Mouse (Mus musculus) cerebellum, adult 9-11 months (tissue): ENCODE results near the gene Cd28.
"Not testable (repeated sequence)": the region's sequence is repeated elsewhere in the genome, so short reads cannot be mapped to it uniquely, and the experiment has no call there.

Experiments
- DNase-seq: peaks from one replicate; pipeline ENCODE4 v3.0.0; 2022

Cd28 gene

DNA sequence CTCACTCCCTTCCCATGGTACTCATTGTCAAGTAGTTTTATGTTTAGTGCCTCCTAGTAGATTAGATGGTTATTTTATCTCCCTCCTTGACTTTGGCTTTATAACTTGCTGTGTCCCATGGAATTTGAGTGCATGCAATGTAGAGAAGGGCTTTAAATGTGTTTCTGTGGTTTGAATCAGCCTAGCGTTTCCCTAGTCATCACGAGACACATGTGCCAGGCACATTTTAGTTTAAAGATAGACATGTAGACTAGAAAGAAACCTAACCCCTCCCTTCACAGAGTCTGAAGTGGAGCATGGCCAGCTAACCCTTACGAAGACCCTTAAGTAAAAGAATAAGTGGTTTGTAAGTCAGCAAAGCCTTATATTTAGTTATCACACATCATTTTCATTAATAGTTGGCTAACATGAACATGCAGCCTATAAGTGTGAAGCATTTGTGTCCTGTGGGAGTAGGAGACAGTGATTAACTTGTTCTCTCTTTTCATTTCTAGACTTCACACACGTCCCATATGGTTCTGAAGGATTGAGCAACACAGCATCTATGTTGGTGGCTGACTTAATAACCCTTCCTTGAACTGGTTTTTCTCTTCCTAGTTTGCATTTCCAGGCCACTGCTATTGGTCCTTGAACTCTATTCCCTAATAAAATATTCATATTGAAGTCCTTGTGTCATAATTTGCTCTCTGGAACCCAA, 86.7 kb downstream of the Cd28 start:
- DNase-seq: no peak

DNA sequence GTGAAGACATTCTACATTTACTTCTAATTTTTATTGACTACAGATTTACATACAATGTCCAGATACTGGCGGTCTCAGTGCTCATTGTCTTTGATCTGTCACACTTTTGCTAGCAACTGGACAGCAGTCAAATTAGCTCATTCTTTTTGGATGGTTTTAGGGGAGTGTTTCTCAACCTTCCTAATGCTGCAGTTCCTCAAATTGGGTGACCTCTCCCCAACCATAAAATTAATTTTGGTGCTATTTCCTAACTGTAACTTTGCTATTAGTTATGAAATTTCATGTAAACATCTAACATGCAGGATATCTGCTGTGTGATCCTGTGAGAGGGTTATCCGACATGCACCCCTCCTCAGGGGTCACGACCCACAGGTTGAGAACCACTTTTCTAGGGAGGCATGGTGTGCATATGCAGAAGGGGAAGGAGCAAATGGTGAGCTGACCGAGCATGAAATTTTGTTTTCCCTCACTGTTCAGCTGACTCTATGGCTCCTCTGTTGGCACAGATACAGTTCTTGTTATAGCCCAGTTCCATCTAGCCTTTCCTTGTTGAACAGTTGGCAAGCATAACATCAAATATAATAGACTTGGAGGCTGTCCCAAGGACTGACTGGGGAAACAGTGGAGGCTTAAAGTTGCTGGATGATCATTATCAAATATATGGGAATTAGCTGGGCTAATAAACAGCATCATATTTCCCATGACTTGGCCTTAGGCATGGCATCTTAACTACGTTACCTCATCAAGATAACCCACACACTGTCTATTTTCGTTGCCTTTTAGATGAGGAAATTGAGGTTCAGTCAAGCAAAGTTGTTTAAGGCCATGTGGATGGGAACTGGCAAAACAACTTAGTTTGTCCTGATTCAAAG, 87.5 kb downstream of the Cd28 start:
- DNase-seq: no peak

DNA sequence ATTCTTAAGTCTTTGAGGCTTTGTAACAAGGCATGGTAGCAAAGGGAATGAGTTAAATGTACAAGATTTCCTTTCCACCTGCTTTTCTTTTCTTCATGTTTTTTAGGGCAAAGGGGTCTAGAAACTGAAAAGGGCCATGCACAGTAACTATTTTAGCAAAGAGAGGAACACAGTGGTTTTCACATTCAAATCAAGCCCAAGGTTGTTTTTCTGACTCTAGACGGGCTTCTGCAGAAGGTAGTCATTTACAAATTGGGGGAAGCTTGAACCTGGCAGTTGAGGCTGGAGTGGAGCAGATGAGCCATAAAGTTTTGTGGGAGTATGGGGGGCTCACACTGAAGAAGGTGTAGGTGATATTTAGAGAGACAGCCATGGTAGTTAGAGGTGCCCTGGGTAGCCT, 88.6 kb downstream of the Cd28 start:
- DNase-seq: no peak

DNA sequence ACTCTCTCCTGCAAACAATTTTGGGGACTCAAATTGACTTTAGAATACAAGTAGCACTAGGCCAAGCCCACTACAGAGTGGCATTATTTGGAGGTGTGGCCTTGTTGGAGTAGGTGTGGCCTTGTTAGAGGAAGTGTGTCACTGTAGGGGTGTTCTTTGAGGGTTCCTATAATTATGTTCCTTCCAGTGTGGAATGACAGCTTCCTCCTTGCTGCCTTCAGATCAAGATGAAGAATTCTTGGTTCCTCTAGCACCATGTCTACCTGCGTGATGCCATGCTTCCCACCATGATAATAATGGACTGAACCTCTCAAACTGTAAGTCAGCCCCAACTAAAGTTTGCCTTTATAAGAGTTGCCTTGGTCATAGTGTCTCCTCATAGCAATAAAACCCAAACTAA, 91.1 kb downstream of the Cd28 start:
- no peak for DNase-seq

DNA sequence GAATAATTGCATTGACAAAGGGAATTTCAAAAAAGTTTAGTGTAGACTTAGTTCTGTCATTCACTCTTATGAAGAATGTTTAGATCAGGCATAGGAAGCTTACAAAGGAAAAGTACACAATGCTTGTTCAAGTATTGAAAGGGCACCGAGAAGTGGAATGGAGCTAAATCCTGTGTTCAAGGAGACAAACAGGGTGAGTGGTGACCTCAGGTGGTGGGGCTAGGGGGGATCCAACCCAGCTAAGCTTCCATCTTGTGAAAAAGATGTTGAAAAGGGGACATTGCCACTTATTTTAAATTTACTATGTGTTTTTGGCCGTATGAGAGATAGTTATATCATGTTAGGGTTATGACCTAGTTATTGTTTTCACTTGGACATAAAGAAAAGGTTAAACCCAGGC, 91.9 kb downstream of the Cd28 start:
- no peak for DNase-seq

GRCm38 (mm10) chr1:60809166-60809565, 92.6 kb downstream of the Cd28 start:
- DNase-seq: no peak

GRCm38 (mm10) chr1:60810821-60811220, 94.2 kb downstream of the Cd28 start:
- DNase-seq: no peak

DNA sequence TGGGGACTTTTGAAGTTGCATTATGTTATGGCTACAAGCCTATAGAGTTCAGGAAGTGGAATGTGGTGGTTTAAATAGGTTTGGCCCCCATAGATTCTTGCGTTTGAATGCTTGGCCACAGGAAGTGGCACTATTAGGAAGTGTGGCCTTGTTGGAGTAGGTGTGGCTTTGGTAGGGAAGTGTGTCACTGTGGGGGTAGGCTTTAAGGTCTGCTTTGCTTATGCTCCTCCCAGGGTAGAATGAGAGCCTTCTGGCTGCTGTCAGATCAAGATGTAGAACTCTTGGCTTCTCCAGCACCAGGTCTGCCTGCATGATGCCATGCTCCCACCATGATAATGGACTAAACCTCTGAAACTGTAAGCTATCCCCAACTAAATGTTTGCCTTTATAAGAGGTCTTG, 95.4 kb downstream of the Cd28 start:
- DNase-seq: no peak

- no peak for DNase-seq
Measured at GRCm38 (mm10) chr1:60813411-60813810, 96.8 kb downstream of the Cd28 start.

DNA sequence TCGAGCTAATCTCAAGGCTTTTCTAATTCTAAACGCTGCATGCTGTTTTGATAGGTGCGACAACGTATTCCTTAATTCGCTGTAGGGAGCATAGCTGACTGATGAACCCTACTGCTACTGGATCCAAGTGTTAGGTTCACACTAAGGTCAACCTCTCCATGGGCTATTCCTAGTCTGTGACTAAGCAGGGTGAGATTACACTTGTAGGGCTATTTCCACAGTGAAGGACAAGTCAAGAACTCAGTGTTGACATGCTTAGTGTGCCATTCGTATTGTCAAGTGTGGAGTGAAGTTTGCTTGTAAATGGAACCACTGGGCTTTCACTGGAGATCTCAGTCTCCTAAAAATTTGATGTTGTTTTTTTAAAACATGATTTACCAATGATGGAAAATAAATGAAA, 99.3 kb downstream of the Cd28 start:
- DNase-seq: no peak

DNA sequence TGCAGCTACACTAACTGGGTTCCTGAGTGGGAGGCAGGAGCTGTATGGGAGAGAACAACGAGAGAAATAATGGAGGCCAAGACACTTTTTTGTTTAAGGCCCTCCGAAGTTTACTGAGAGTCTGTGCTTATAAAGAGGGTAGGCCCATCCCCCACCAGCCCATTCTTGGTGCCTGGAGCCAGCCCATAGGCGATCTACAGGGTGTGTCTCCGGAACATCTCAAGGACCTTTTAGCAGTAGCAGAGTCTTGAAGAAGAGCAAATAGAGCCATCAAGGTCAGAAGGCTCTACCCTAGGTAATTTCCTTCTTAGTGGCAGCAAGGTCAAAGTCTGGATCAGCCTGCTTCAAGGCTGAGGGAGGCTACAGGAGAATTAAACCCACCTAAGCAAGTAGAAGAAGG, 101.9 kb downstream of the Cd28 start:
- not testable (repeated sequence) for DNase-seq

- no peak for DNase-seq
Measured at GRCm38 (mm10) chr1:60819993-60820392, 103.4 kb downstream of the Cd28 start.

DNA sequence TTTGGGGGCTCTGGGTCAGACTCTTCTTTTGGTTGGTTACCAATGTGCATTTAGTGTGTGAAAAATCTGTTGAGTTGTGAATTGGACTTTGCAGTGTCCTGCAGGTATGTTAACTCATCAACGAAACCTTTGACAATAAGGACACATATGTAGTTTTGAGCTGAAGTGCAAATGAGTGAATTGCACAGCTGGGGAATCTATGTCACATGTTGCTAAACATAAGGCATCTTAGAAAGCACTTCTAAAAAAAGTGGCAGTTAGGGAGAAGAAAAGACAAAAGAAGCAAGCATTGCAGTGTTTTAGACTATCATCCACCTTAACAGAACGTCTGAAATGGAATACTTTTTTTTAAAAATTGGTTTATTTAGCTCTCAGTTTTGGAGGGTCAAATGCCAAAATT, 104.4 kb downstream of the Cd28 start:
- DNase-seq: no peak

DNA sequence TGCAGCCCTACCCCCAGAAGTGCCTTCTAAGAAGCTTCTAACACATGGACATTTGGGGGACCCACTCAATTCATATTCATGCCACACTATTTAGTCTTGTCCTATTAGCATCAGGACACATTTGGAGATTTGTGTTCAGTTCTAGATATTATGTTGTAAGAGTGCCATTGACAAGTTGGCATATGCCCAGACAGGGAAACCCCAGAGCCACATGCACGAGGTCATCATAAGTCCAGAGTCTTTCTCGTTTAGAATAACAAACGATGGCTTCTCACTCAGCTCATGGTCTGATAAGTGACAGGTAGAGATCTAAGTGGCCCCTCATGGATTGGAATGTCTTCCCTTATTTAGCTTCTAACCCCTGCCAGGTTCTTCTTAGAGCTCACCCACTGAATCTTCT, 105.0 kb downstream of the Cd28 start:
- DNase-seq: no peak
